Mouse (Mus musculus): ENCODE measurements around the gene 4933427D14Rik.
"Not testable (repeated sequence)": the region's sequence is repeated elsewhere in the genome, so short reads cannot be mapped to it uniquely, and the experiment has no call there.

DNA sequence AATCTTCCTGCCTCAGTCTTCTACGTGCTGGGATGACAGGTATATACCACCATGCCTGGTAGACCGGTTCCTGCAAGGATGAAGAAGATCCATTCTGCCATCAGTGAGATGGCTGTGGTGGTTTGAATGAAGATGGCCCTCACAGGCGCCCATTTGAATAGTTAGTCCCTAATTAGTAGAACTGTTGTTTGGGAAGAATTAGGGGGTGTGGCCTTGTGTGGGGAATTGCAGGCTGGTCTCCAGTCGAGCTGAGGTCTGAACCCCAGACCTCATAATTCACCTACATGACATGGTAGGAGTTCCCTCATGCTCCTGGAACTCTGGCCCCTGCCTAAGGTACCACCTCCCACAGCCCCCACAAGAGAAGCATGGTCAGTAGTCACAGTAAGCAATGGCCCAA is 35.4 kb downstream of the 4933427D14Rik start:
- not testable (repeated sequence) for TF ChIP-seq CTCF (IDR thresholded peaks at IDR 0.05 in 2 of 3, conservative IDR thresholded peaks at IDR 0.05 in 1 of 3; ENCODE audit: control insufficient read depth in 1 of 3, insufficient read depth in 1 of 3, low read depth in 2 of 3, low read length in 3 of 3, poor library complexity in 1 of 3, severe bottlenecking in 1 of 3); USF1 (IDR thresholded peaks at IDR 0.05; ENCODE audit: low read depth, low read length); TAL1 (IDR thresholded peaks at IDR 0.05; ENCODE audit: low read length); ZC3H11A (IDR thresholded peaks at IDR 0.05; ENCODE audit: low read depth, low read length); USF2 (IDR thresholded peaks at IDR 0.05; ENCODE audit: borderline replicate concordance in 1 of 2, insufficient read depth in 1 of 2, low read depth in 1 of 2, low read length in 2 of 2); GATA1 (IDR thresholded peaks at IDR 0.05; ENCODE audit: low read depth, low read length); NRF1 (IDR thresholded peaks at IDR 0.05; ENCODE audit: insufficient read depth, low read depth, low read length, poor library complexity, severe bottlenecking); ZNF384 (IDR thresholded peaks at IDR 0.05; ENCODE audit: low read depth, low read length); GABPA (IDR thresholded peaks at IDR 0.05; ENCODE audit: low read depth, low read length); EP300 (IDR thresholded peaks at IDR 0.05; ENCODE audit: low read depth in 1 of 2, low read length in 2 of 2); POLR2AphosphoS2 (IDR thresholded peaks at IDR 0.05; ENCODE audit: low read length); E2F4 (IDR thresholded peaks at IDR 0.05; ENCODE audit: borderline replicate concordance, low read depth, low read length)

Data from MEL (cell line).